Mouse (Mus musculus) megakaryocyte, embryonic 14.5 days (primary cell): ENCODE measurements at regions not wholly inside any gene's neighbourhood (a gene's known extent, or its start where the extent isn't known, plus 50 kb on each side); places are given as distances from the start of the nearest gene placed in this dataset.

Experiments
- FLI1 ChIP-seq: IDR thresholded peaks from 2 replicates; pipeline ENCODE4 v1.6.1; 2012; ENCODE audit warnings: low read length, inconsistent platforms, mixed read lengths
- GATA1 ChIP-seq: IDR thresholded peaks from 3 replicates; pipeline ENCODE4 v1.6.1; 2012; ENCODE audit warnings: mixed read lengths, low read length, inconsistent platforms, borderline replicate concordance

DNA sequence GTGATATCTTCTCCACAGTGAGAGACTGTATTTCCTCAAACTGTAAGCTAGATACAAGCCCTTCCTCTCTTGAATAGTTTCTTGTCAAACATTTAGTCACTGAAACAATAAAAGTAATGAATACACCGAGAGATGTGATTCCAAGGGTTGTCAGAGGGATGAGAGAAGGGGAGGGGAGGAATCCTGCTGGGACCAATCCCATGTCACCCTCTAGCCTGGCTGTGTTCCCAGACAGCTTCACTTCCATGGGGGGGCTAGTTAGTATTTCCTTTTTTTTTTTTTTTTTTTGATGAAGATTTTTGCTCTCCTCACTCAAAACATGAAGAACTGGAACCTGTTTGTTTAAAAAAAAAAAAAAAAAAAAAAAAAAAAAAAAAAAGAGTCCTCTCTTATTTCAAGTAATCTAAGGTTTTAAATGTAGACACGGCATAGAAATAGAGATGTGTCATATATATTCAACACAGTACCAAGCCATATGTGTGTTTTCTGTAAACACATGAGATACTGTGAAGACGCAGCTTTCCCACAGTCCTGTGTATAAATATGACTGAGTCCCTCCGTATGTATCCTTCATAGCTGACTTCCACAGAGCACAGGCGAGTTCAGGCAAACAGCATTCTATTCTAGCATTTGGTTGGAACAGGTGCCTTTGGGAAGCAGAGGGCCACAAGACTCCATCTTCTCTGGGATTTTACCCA lies 51.9 kb upstream of the Agap1 start:
- TF ChIP-seq GATA1 (no peak), FLI1 (no peak)
